Mouse (Mus musculus) midbrain, embryonic 15.5 days (tissue): ENCODE data around the gene Kcnab1. TPM values are rescaled to one million over a fixed set of nuclear protein-coding genes. Genes with fewer than 3 reads are reported as not detected.

Experiments
- ATAC-seq: fragments of 200-750 bp; cut with Nextera tagmentation; replicated peaks from 2 replicates; pipeline ENCODE4 v1.8.0; 2017; ENCODE audit warnings: moderate TSS enrichment
- H3K27ac ChIP-seq: fragments of 300-500 bp; sonication (generic); 2 replicates; pipeline ENCODE4 v1.5.1; 2015; ENCODE audit warnings: mild to moderate bottlenecking, inconsistent platforms
- H3K27me3 ChIP-seq: fragments of 300-500 bp; sonication (generic); replicated peaks from 2 replicates; pipeline ENCODE4 v1.6.1; 2015; ENCODE audit warnings: inconsistent platforms
- H3K36me3 ChIP-seq: fragments of 300-500 bp; sonication (generic); replicated peaks from 2 replicates; pipeline ENCODE4 v1.6.1; 2015; ENCODE audit warnings: inconsistent platforms
- H3K4me1 ChIP-seq: fragments of 300-500 bp; sonication (generic); 2 replicates; pipeline ENCODE4 v1.6.1; 2015; ENCODE audit warnings: inconsistent platforms
- H3K4me2 ChIP-seq: fragments of 300-500 bp; sonication (generic); 2 replicates; pipeline ENCODE4 v1.6.1; 2015; ENCODE audit warnings: inconsistent platforms, mild to moderate bottlenecking, moderate library complexity
- H3K4me3 ChIP-seq: fragments of 300-500 bp; sonication (generic); 2 replicates; pipeline ENCODE4 v1.5.1; 2015; ENCODE audit warnings: mild to moderate bottlenecking, inconsistent platforms
- H3K9ac ChIP-seq: fragments of 300-500 bp; sonication (generic); 2 replicates; pipeline ENCODE4 v1.6.1; 2015; ENCODE audit warnings: mild to moderate bottlenecking, inconsistent platforms
- H3K9me3 ChIP-seq: fragments of 300-500 bp; sonication (generic); 2 replicates; pipeline ENCODE4 v1.6.1; 2016; ENCODE audit warnings: inconsistent platforms
- WGBS: fragments of 180-500 bp; shearing (Covaris S2); methylation state at CpG from one replicate; pipeline ENCODE4 v1.1.7; 2015; ENCODE audit warnings: mixed read lengths; 5-methylcytosine and 5-hydroxymethylcytosine counted together
- polyA plus RNA-seq: library from polyadenylated mRNA; unstranded; fragments of >200 nt; fragmentation: Nextera tagmentation; extraction: Ambion mirVana; gene quantifications from 2 replicates; pipeline ENCODE4 v1.2.1, GENCODE M21; 2015

The Kcnab1 gene
- polyA plus RNA-seq, 1 experiment from 2014 or later, result 6.1 TPM

DNA sequence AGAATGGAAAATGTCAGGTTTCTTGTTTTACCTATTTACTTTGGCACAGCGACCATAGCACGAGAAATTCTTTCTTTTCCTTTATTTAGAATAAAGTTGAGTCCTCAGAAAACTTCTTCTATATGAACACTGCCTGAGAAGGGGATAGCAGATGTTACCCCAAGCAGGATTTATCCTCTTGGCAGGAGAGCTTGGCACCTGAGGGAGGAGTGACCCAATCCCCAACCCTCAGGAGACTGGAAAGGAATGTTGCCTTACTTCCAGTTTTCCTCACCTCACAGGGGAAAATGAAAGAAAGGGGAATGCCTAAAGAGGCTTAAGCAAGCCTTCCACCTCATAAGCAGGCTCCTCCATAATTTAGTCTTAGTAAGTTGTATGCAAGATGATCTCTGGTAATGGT lies 105.5 kb downstream of the Kcnab1 start:
- no peaks in the 10 kb centered on the region for H3K4me1 ChIP-seq
- H3K4me2 ChIP-seq, result no peak overlapping the region
- no peaks in the 10 kb centered on the region for H3K9me3 ChIP-seq
- ATAC-seq, result no peak
- H3K27ac ChIP-seq, result no peak overlapping the region
- no peaks in the 10 kb centered on the region for H3K36me3 ChIP-seq
- no peak overlapping the region for H3K4me3 ChIP-seq
- 86% methylated on average over 2 of the region's 2 CpGs for WGBS
- H3K9ac ChIP-seq, result no peak overlapping the region
- H3K27me3 ChIP-seq, result no peaks in the 10 kb centered on the region

DNA sequence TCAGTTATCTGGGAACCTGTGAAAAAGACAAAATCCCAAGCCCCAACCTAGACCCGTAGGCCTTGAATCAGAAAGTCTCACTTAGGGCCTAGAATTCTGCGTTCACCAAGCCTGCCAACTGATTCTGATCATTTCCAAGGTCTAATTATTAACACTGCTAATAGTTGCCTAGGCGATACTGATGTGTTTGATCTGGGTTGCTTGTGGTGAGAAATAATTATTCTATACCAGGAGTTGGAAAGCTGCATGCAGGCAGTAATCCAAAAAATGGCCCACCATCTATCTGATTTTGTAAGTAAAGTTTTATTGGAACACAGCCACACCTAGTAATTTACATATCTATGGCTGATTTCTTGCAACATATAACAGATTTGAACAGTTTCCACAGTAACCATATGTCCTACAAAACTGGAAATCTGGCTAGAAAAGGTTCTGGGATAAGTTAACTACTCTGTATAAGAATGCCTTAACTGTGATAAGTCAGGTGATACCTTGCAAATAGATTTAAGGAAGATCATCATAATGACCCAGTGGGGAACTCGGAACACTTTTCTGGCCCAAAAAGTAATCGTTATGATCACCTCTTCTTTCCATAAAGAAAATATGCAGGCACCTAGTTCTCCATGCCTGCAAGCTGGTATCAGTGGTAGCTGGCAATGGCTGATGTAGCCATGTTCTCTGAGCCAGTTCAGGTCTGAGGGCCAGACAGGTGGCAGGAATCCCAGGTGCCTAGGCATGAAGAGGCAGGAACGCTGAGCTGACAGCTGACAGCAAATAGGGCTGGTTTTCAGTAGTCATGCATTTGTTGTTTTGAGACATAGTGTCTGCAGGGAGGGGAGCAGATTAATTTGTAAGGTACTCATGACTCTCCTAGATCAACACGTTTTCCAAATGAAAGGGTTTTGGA lies 108.7 kb downstream of the Kcnab1 start:
- 83% methylated on average over 7 of the region's 7 CpGs for WGBS
- no peaks in the 10 kb centered on the region for H3K4me1 ChIP-seq
- no peak overlapping the region for H3K9ac ChIP-seq
- H3K9me3 ChIP-seq, result no peaks in the 10 kb centered on the region
- H3K4me3 ChIP-seq, result no peak overlapping the region
- no peak overlapping the region for H3K4me2 ChIP-seq
- no peaks in the 10 kb centered on the region for H3K36me3 ChIP-seq
- ATAC-seq, result no peak
- H3K27ac ChIP-seq, result no peak overlapping the region
- no peaks in the 10 kb centered on the region for H3K27me3 ChIP-seq

DNA sequence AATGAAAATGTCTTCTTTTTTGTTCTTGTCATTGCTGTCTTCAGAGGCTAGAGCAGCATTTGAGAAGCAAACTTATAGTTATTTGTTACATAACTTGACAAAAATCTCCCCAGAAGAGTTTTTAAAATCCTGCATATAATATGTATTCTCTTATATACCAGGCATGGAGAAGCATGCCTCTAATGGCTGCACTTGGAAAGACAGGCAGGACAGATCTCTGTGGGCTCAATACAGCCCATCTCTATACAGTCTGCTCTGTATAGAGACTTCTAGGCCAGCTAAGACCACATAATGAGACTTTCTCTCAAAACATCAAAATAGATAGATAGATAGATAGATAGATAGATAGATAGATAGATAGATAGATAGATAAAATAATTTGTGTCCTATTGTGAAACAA lies 111.1 kb downstream of the Kcnab1 start:
- no peak for ATAC-seq

DNA sequence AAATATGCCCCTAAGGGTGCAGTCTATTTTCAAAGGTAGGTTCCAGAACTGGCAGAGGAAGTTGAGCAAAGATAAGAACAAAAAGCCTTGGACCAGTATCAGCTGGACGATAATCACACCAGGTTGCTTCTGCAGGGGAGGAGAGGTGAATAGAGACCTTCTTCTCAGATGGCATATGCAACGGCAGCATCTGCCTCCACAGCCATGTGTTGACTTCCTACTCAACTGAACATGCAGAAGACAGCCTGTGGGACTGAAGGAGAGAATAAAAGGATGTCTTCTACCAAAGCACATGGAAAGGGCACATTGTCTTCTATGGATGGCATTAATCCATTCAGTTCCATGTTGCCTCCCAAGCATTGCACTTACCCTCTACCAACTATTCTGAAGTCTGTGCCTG lies 114.5 kb downstream of the Kcnab1 start:
- Histone ChIP-seq H3K27me3 (no peaks in the 10 kb centered on the region), H3K36me3 (no peaks in the 10 kb centered on the region), H3K4me2 (no peak overlapping the region), H3K9me3 (no peaks in the 10 kb centered on the region), H3K4me3 (no peak overlapping the region), H3K27ac (no peak overlapping the region), H3K9ac (no peak overlapping the region), H3K4me1 (no peaks in the 10 kb centered on the region)
- no peak for ATAC-seq
- 93% methylated on average over 2 of the region's 2 CpGs for WGBS

More for the DNA sequence above, 111.1 kb downstream of the Kcnab1 start:
- Histone ChIP-seq H3K4me3 (no peak overlapping the region), H3K4me1 (no peaks in the 10 kb centered on the region), H3K9me3 (no peaks in the 10 kb centered on the region), H3K9ac (no peak overlapping the region), H3K36me3 (no peaks in the 10 kb centered on the region), H3K27me3 (no peaks in the 10 kb centered on the region), H3K4me2 (no peak overlapping the region), H3K27ac (no peak overlapping the region)

DNA sequence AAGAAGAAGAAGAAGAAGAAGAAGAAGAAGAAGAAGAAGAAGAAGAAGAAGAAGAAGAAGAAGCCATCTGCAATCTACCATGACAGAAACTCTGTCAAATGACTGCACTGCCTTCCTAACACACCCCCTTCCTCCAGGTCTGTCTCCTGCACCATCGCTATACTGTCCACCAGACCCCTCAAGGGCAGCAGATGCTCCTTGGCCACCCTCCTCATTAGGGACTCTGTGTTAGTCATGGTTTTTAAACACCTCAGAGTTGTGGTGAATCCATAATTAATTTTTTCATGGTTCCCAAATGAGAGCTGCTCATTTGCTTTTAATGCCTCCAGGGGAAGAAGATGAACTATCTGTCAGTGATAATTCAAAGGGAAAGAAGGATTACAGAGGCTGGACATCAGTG lies 121.8 kb downstream of the Kcnab1 start:
- H3K4me3 ChIP-seq, result no peak overlapping the region
- no peaks in the 10 kb centered on the region for H3K36me3 ChIP-seq
- WGBS, result 47% methylated on average over 1 of the region's 1 CpGs
- 0 out of 2 replicates have a peak, but pooled peaks have one; percentile 56 for ATAC-seq
- no peak overlapping the region for H3K27ac ChIP-seq
- H3K4me1 ChIP-seq, result no peaks in the 10 kb centered on the region
- H3K4me2 ChIP-seq, result no peak overlapping the region
- H3K9ac ChIP-seq, result no peak overlapping the region
- no peaks in the 10 kb centered on the region for H3K9me3 ChIP-seq
- H3K27me3 ChIP-seq, result no peaks in the 10 kb centered on the region

DNA sequence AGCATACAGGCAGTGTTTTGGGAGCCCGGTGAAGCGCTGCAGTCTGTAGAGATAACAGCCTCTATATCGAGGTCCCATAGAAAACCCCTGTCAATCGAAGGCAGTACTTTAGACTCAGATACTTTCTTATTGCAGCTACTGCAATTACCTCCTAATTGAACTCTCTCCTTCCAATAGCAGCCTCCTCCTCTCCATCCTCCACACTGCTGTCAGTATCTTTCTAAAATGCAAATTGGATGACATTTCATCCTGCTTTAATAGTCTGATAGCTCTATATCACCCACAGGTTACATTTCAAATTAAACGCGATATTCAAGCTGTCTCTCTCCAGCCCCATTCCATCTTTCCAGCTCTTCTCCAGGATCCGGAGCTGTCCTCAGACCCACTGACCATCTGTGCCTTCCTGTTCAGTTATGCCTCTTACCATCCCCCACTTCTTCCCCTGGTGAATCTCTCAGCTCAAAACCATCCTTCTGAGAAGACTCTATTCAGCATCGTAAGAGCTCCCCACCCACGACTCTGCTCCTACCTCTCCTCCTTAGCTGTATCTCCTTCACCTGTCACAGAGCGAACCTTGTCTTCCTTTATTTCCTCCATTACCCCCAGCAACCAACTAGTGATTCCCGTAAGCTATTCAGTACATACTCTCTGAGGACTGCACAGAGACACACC lies 122.4 kb downstream of the Kcnab1 start:
- H3K4me1 ChIP-seq, result no peaks in the 10 kb centered on the region
- no peak overlapping the region for H3K9ac ChIP-seq
- WGBS, result 71% methylated on average over 11 of the region's 11 CpGs
- H3K27ac ChIP-seq, result no peak overlapping the region
- ATAC-seq, result no peak; the same call in 1 of the 2 replicates
- H3K27me3 ChIP-seq, result no peaks in the 10 kb centered on the region
- H3K4me2 ChIP-seq, result no peak overlapping the region
- no peaks in the 10 kb centered on the region for H3K9me3 ChIP-seq
- no peaks in the 10 kb centered on the region for H3K36me3 ChIP-seq
- no peak overlapping the region for H3K4me3 ChIP-seq

DNA sequence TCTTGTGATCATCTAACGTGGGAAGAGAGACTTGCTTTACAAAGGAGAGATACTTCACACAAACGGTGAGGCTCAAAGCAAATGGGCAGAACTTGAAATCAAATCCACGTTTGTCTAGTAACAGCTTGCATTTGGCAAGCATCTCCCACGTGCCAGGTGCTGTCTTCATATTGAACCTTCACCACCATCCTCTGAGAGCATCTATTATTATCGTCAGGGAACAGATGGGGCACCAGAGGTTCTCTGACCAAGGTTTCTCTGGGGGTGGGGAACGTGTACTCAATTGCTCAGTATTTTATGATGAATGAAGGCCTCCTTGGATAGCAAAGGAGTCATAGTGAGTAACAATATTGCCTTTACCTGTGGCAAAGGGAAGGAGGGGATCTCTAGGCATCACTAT lies 139.8 kb downstream of the Kcnab1 start:
- no peak for ATAC-seq
- H3K9ac ChIP-seq, result no peak overlapping the region
- 59% methylated on average over 6 of the region's 6 CpGs for WGBS

DNA sequence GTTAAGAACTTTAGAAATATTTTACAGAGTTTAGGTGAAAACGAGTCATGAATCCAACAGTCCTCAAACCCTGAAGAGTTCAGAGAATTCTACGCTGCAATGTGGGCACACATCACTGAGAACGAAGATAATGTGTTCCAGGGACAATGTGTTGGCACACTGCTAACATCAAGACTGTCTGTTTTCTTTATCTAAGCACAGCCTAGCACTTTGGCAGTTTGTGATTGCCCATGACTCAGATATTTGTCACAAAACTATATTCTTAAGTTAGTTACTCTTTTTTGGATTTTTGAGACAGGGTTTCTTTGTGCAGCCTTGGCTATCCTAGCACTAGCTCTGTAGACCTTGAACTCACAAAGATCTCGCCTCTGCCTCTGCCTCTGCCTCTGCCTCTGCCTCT lies 151.3 kb downstream of the Kcnab1 start:
- no peak for ATAC-seq
- H3K9me3 ChIP-seq, result no peaks in the 10 kb centered on the region
- 97% methylated on average over 4 of the region's 4 CpGs for WGBS
- no peaks in the 10 kb centered on the region for H3K4me1 ChIP-seq
- no peak overlapping the region for H3K4me2 ChIP-seq
- no peaks in the 10 kb centered on the region for H3K36me3 ChIP-seq
- H3K9ac ChIP-seq, result no peak overlapping the region
- H3K27me3 ChIP-seq, result no peaks in the 10 kb centered on the region
- no peak overlapping the region for H3K27ac ChIP-seq
- no peak overlapping the region for H3K4me3 ChIP-seq

More for the DNA sequence above, 139.8 kb downstream of the Kcnab1 start:
- Histone ChIP-seq H3K27me3 (no peaks in the 10 kb centered on the region), H3K4me3 (no peak overlapping the region), H3K27ac (no peak overlapping the region), H3K36me3 (no peaks in the 10 kb centered on the region), H3K4me2 (no peak overlapping the region), H3K9me3 (no peaks in the 10 kb centered on the region), H3K4me1 (no peaks in the 10 kb centered on the region)

DNA sequence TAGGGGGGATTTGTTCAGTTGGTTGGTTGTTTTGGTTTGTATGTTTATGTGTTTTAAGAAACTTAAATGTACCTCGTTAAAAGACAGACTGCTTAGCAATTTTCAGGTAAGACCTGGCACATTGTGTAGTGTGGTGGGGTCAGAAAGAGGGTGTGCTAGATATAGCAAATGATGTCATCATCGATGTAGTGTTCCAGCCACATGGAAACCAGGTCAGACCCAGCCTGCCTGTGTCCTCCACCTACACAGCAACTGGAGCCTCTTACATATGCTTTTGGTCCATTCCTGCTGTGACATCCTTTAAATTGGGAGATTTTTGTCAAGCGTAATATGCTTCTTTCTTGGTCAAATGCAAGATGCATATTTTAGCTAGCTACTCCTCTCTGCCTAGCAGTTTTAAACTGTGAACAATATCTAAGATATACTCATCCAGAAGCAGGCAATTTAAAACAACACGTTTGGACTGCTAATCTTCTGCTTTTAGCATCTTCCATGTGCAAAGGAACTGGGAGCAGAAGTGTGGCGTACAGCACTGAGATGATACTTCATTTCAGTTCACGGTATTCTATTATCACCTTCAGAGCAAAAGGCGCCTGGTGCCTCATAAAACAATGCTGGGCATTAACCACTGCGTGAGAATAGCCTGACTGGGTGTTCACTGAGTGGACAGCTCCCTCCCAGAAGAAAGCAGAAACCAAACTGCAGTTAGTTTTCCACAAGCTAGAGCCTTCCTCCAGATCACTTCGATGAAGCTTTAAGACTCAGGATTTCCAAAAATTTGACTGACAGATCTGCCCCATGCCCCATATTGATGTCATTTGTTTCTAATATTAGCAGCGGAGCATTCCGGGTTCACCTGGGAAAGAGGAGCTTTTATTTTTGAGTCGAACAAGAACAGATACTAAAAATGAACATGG lies 153.6 kb downstream of the Kcnab1 start:
- WGBS, result 90% methylated on average over 12 of the region's 12 CpGs

DNA sequence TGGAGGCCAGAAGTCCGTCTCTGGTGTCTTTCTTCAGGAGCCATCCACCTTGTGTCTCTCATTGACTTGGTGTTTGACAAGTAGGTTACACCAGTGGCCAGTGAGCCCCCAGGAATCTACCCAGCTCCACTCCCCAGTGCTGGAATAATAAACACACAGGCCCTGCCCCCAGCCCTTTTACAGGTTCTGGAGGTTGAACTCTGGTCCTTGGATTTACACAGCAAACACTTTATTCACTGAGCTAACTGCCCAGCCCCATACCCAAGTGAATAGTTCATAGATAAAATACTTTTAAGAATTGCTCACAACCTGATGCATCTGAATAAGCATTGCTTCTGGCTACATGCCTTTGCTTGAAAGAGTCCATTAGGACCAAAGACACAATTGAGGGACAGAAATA lies 164.1 kb downstream of the Kcnab1 start:
- Histone ChIP-seq H3K27me3 (no peaks in the 10 kb centered on the region), H3K27ac (no peak overlapping the region), H3K4me1 (no peaks in the 10 kb centered on the region), H3K4me3 (no peak overlapping the region), H3K9ac (no peak overlapping the region), H3K36me3 (no peaks in the 10 kb centered on the region), H3K4me2 (no peak overlapping the region), H3K9me3 (no peaks in the 10 kb centered on the region)
- 76% methylated on average over 1 of the region's 1 CpGs for WGBS
- no peak for ATAC-seq

More for the DNA sequence above, 153.6 kb downstream of the Kcnab1 start:
- Histone ChIP-seq H3K27ac (no peak overlapping the region), H3K9me3 (no peaks in the 10 kb centered on the region), H3K36me3 (no peaks in the 10 kb centered on the region), H3K27me3 (no peaks in the 10 kb centered on the region), H3K9ac (no peak overlapping the region), H3K4me1 (no peaks in the 10 kb centered on the region), H3K4me2 (no peak overlapping the region), H3K4me3 (no peak overlapping the region)
- ATAC-seq, result no peak

DNA sequence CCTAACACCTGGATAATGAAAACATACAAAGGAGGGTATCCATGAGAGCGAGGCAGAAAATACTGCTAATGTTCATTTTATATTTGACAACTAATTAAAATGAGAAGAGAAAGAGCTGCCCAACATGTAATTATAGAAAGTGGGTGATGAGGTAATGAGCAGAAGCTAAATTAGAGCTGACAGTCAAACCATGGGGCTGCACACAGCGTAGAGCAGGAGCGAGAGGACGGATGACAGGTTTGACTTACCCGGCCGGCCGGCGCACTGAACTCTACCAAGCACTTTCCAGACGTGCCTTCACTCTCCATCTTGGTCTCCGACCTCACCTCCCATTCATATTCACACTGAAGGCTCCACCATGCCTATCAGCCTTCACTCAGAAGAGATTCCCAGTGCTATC lies 168.6 kb downstream of the Kcnab1 start:
- 83% methylated on average over 10 of the region's 10 CpGs for WGBS
- no peak overlapping the region for H3K9ac ChIP-seq
- H3K9me3 ChIP-seq, result no peaks in the 10 kb centered on the region
- H3K4me1 ChIP-seq, result no peaks in the 10 kb centered on the region
- no peak; the same call in 1 of the 2 replicates for ATAC-seq
- no peaks in the 10 kb centered on the region for H3K36me3 ChIP-seq
- no peak overlapping the region for H3K4me2 ChIP-seq
- no peak overlapping the region for H3K4me3 ChIP-seq
- no peaks in the 10 kb centered on the region for H3K27me3 ChIP-seq
- no peak overlapping the region for H3K27ac ChIP-seq

DNA sequence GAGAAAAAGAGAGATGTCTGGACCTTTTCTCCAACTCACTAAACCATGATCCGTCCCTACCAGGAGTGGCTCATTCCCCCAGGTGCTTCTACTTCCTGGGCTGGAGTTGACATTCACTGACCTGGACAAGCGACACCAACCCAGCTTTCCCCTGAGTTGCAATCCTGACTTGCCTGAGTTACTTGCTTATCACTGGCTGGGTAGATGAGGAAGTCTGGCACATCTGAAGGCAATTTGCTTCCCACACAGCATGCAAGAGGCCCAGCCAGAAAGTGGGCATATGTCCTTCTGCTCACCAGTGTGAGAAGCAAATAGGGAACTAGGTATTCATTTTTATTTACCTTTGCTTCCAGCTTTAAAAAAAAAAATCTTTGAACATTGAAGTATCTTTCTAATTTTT lies 174.2 kb downstream of the Kcnab1 start:
- H3K36me3 ChIP-seq, result no peaks in the 10 kb centered on the region
- H3K9me3 ChIP-seq, result no peaks in the 10 kb centered on the region
- no peak overlapping the region for H3K27ac ChIP-seq
- H3K27me3 ChIP-seq, result no peaks in the 10 kb centered on the region
- WGBS, result 94% methylated on average over 2 of the region's 2 CpGs
- no peak for ATAC-seq
- H3K4me3 ChIP-seq, result no peak overlapping the region
- H3K4me1 ChIP-seq, result no peaks in the 10 kb centered on the region
- H3K9ac ChIP-seq, result no peak overlapping the region
- no peak overlapping the region for H3K4me2 ChIP-seq
